Mouse (Mus musculus) effector memory CD4-positive, alpha-beta T cell, adult 7 months (primary cell): ENCODE measurements around the gene Olfr434. TPM values are rescaled to one million over a fixed set of nuclear protein-coding genes. Genes with fewer than 3 reads are reported as not detected.

ENCODE experiments used
- polyA plus RNA-seq: library from polyadenylated mRNA; unstranded; fragments of 100-300 nt; shearing (Covaris generic); gene quantifications from one replicate; pipeline ENCODE4 v1.2.1, GENCODE M21; 2017

The Olfr434 gene
- polyA plus RNA-seq = not detected

DNA sequence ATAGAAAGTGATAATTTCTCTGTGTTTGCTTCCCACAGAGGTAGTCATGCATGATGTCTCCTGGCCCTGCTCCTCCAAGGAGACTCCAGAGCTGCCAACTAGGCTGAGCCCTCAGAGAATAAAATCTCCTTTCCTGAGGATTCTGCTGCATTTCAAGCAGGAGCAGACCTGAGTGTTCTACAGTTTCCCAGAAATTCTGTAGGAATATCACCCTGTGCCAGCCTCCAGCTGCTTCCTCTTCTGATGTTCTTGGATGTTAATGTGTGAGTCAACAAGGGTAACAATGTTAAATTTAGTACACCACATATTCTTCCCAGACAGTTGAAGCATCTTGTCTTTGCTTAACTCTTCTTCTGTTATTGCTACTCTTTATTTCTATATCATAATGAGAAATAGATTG lies at the start of gene Olfr434:
Gene Olfr434, plus strand, starts transcription at position 149 of the 400 bp plus-strand sequence.

DNA sequence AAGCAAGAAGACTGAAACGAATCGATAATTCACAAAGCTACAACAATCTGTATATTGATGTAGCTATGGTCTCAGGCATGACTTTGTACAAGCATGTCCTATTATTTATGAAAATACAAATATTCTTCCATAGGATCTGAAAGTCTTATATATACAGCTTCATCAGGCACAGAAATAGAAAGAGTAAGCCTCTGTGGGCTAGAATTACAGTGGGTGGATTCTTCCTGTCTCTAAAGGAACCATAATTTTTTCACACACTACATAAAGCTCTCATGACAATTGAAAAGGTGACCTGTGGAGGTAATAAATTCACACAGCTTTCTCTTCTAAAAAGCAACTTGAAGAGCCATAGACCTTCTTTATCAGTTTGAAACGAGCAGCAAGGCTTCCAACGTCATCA lies 41.0 kb upstream of the Olfr434 start, which contains the start of gene Olfr13:
Gene Olfr13, plus strand, starts transcription at position 301 of the 400 bp plus-strand sequence.

DNA sequence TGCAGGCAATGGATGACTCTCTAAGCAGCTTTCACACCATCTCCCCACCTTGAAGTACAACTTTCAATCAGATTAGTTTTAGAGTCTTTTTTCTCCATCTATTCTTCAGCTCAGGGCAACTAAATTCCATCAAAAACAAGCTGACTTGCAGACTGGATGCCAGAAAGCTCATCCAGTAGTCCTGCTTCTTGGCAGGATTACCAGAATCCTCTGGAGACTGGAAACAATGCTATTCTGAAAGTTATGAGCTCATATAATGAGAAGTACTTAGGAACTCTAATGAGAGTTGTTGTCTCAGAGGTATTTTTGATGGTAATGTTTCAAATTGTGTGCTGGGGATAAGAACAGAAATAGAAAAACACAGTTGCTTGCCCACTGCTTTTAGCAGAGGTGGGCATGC lies 16.0 kb upstream of the Olfr434 start, which contains the start of gene Olfr435:
Gene Olfr435, plus strand, starts transcription at position 366 of the 400 bp plus-strand sequence.

DNA sequence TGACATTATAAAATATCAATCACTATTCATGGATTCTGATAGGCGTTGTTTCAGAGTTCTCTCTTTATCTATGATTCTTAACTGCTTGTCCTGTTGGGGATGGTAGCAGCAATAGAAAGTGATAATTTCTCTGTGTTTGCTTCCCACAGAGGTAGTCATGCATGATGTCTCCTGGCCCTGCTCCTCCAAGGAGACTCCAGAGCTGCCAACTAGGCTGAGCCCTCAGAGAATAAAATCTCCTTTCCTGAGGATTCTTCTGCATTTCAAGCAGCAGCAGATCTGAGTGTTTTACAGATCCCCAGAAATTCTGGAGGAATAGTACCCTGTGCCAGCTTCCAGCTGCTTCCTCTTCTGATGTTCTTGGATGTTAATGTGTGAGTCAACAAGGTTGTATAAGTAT lies 18.4 kb downstream of the Olfr434 start, which contains the start of gene Olfr47:
Gene Olfr47, plus strand, starts transcription at position 275 of the 400 bp plus-strand sequence.

DNA sequence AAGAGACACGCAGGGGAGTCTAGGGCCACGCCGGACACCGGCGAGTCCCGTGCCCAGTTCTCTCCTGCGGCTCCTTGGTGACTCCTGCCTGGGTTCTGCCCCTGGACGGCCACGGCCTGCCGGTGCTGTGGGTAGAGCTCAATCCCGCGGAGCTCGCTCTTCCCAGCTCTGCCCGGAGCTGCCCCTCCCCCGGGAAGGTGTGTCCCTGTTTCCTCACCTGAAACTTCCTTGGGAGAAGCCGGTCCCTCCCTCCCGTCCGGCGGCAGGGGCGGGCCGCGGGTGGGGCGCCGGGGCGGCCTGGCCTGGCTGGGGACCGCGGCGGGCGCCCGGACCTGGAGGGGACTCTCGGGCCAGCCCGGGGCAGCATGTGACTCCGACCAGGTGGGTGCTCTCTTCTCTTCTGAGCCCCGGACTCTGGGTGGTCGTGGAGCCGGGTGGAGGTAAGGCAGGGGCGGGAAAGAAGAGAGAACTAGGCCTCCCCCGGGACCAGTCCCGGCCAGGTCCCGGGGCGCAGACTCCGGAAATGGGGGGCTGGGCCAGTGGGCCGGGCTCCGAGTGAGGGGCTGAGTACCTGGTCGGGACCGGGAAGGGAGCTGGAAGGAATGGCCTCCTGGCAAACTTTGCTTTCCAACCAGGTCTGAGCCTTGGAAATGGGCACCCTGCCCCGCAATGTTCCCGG lies 52.7 kb downstream of the Olfr434 start, which contains the start of gene Arhgef5:
Gene Arhgef5, plus strand, starts transcription at position 220 of the 679 bp plus-strand sequence.

Other genes with a start within 250 kb of the Olfr434 start
- not detected for gene Olfr441, start 106.7 kb upstream of the Olfr434 start, polyA plus RNA-seq
- gene Olfr237-ps1, start 66.5 kb upstream of the Olfr434 start, polyA plus RNA-seq = not detected
- gene Olfr437, start 49.7 kb upstream of the Olfr434 start, polyA plus RNA-seq = not detected
- gene Olfr13, start 40.9 kb upstream of the Olfr434 start, polyA plus RNA-seq = 0.27 TPM
- gene Olfr435, start 15.9 kb upstream of the Olfr434 start, polyA plus RNA-seq = not detected
- gene Olfr47, start 18.5 kb downstream of the Olfr434 start, polyA plus RNA-seq = not detected
- 0.45 TPM for gene Arhgef5, start 52.6 kb downstream of the Olfr434 start, polyA plus RNA-seq
- gene Nobox, start 96.5 kb downstream of the Olfr434 start, polyA plus RNA-seq = not detected